Mouse (Mus musculus) ES-E14 (cell line): ENCODE measurements around the gene Ttc27. TPM values are rescaled to one million over a fixed set of nuclear protein-coding genes. Genes with fewer than 3 reads are reported as not detected.
A peak's percentile ranks its signal among the peaks of the same experiment; 100 is the strongest.

ENCODE experiments used
- DNase-seq: peaks from one replicate; pipeline ENCODE4 v3.0.0-alpha.2; 2013; ENCODE audit warnings: low read depth, low spot score
- H3K27ac ChIP-seq: 2 replicates; pipeline ENCODE4 v1.5.1; 2012; ENCODE audit warnings: low read depth, mild to moderate bottlenecking, low read length, moderate library complexity, mixed read lengths; ENCODE audit not compliant: poor library complexity, insufficient read depth, severe bottlenecking
- H3K36me3 ChIP-seq: 2 replicates; pipeline ENCODE4 v1.6.1; 2012; ENCODE audit warnings: mild to moderate bottlenecking, low read length, moderate library complexity, mixed read lengths; ENCODE audit not compliant: control insufficient read depth, poor library complexity, insufficient read depth, severe bottlenecking
- H3K4me1 ChIP-seq, 2 experiments: fragments of 150-350 bp in 1 of 2; sonication (generic) in 1 of 2; 2 replicates each; pipeline ENCODE4 v1.6.1; 2012; ENCODE audit warnings: low read length in 2 of 2, mild to moderate bottlenecking in 1 of 2, mixed read lengths in 1 of 2; ENCODE audit not compliant: control insufficient read depth in 2 of 2, insufficient read depth in 2 of 2, poor library complexity in 1 of 2
- H3K4me3 ChIP-seq, 2 experiments: fragments of 150-350 bp in 1 of 2; sonication (generic) in 1 of 2; 2 replicates each; pipeline ENCODE4 v1.5.1; 2012; ENCODE audit warnings: low read length in 2 of 2, low read depth in 1 of 2, mild to moderate bottlenecking in 1 of 2, mixed read lengths in 1 of 2; ENCODE audit not compliant: insufficient read depth in 1 of 2, poor library complexity in 1 of 2, severe bottlenecking in 1 of 2
- H3K9ac ChIP-seq: 2 replicates; pipeline ENCODE4 v1.6.1; 2012; ENCODE audit warnings: low read depth, mild to moderate bottlenecking, low read length, mixed read lengths; ENCODE audit not compliant: poor library complexity, insufficient read depth, severe bottlenecking
- H3K9me3 ChIP-seq: fragments of 150-350 bp; sonication (generic); 2 replicates; pipeline ENCODE4 v1.6.1; 2012; ENCODE audit warnings: low read depth, mild to moderate bottlenecking, low read length; ENCODE audit not compliant: control insufficient read depth, insufficient read depth
- CHD2 ChIP-seq: IDR thresholded peaks from 2 replicates; pipeline ENCODE4 v1.6.1; 2014; ENCODE audit warnings: mild to moderate bottlenecking, low read depth, low read length, inconsistent platforms
- HCFC1 ChIP-seq: IDR thresholded peaks from 2 replicates; pipeline ENCODE4 v1.6.1; 2012; ENCODE audit warnings: low read length, inconsistent platforms, borderline replicate concordance; ENCODE audit not compliant: insufficient read depth
- MAFK ChIP-seq: IDR thresholded peaks from 2 replicates; pipeline ENCODE4 v1.6.1; 2014; ENCODE audit warnings: mild to moderate bottlenecking, low read depth, low read length, inconsistent platforms; ENCODE audit not compliant: insufficient read depth
- ZC3H11A ChIP-seq: IDR thresholded peaks from 2 replicates; pipeline ENCODE4 v1.6.1; 2012; ENCODE audit warnings: low read depth, mild to moderate bottlenecking, inconsistent platforms, low read length, borderline replicate concordance
- ZNF384 ChIP-seq: IDR thresholded peaks from 2 replicates; pipeline ENCODE4 v1.6.1; 2012; ENCODE audit warnings: low read depth, low read length, inconsistent platforms
- in situ Hi-C, 2 experiments: fragments of 600-800 bp; cut with MboI; formaldehyde crosslinking; loops; one replicate each; pipeline ENCODE4 v1.15.1; 2025; ENCODE audit warnings: low sequenced_read_pairs in 2 of 2, inconsistent platforms in 1 of 2; ENCODE audit not compliant: unreplicated experiment in 2 of 2
- total RNA-seq: library from RNA; depleted of rRNA; stranded (reverse); fragments of 300-350 nt; gene quantifications from 2 replicates; pipeline ENCODE4 v1.2.3, GENCODE M21; 2012; rRNA removed

The Ttc27 gene
- total RNA-seq: 50.3 and 52.3 TPM in 2 replicates

DNA sequence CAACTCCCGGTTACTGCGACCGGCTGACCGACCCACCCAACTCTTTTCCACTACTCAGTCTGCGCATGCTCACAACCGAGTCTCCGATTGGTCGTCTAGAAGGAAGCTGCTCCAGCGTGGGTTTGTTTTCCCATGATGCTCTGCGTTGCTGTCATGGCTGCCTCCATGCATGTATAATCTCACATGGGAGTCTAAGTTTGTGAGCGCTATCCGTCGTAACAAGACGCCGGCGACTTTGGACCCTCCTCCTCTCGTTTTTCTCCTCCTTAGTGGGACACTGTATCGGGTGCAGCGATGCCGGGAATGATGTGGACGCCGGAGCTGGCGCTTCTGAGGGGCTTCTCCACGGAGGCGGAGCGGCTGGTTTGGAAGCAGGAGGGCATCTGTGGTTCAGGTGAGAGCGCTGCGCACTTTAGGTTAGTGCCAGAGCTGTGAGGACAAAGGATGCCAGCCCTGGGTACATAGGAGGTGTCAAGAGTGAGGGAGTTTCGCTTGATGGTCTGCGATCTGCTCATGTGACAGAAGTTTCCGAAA is at the start of gene Ttc27:
Ttc27 (plus strand) TSS at position 115 of the 534 bp plus-strand sequence.
- Histone ChIP-seq H3K9me3 (no peaks in the 10 kb centered on the region), H3K36me3 (peaks cover 3% of the 10 kb centered on the region), H3K4me1 (no peaks in the 10 kb centered on the region), H3K9ac (peak within 1 kb of the TSS; percentile 78), H3K4me3 (peak within 1 kb of the TSS; percentile 80 to 97), H3K27ac (peak within 1 kb of the TSS; percentile 37; the same call in 1 of the 2 replicates)
- DNase-seq: peak; percentile 99
- no peak for TF ChIP-seq ZC3H11A
- peak; percentile 75 for TF ChIP-seq HCFC1
- in situ Hi-C loops: no loop called here

DNA sequence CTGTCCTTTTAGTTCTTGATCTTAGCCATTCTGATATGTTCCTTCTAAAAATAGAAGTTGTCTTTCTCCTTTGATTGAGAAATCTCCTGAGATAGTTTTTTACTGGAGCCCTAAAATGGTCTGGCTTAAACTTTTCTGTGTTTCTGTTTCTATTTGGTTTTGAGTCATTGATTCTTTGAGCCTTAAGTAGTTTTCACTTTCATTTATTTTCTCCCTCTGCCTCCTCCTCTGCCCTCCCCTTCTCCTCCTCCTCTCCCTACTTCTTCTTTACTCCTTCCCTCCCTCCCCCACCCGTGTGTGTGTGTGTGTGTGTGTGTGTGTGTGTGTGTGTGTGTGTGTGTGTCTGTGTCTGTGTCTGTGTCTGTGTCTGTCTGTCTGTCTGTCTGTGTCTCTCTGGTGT is 49.5 kb upstream of the Ttc27 start:
- no peak overlapping the region for H3K4me3 ChIP-seq
- H3K36me3 ChIP-seq: peaks cover 6% of the 10 kb centered on the region
- DNase-seq: no peak
- no peaks in the 10 kb centered on the region for H3K4me1 ChIP-seq
- TF ChIP-seq ZNF384 (no peak), CHD2 (no peak), HCFC1 (no peak), ZC3H11A (no peak), MAFK (no peak)
- H3K9ac ChIP-seq: no peak overlapping the region
- H3K9me3 ChIP-seq: no peaks in the 10 kb centered on the region
- H3K27ac ChIP-seq: no peak overlapping the region
- in situ Hi-C loops: no loop called here

DNA sequence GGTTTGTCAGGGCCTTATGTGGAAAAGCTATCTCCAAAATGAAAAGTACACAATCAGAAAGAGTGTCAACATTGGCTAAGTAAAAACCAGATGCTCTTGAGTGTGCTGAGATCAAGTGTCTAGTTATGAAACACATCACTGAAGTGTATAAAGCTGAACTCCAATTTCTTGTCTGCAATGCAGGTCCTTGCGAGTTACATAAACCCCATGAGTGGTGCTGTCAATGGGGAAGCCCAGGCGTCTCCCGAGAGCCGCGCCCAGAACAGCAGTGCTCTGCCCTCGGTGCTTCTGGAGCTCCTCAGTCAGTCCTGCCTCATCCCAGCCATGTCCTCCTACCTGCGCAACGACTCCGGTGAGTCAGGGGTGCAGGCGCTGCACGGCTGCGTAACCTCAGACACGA is 47.5 kb upstream of the Ttc27 start:
- in situ Hi-C loops: no loop called here
- H3K36me3 ChIP-seq: peaks cover 6% of the 10 kb centered on the region
- H3K9me3 ChIP-seq: no peaks in the 10 kb centered on the region
- H3K4me1 ChIP-seq: no peaks in the 10 kb centered on the region
- no peak overlapping the region for H3K27ac ChIP-seq
- DNase-seq: no peak
- H3K4me3 ChIP-seq: no peak overlapping the region
- no peak for TF ChIP-seq ZNF384
- no peak for TF ChIP-seq HCFC1
- no peak for TF ChIP-seq CHD2
- TF ChIP-seq MAFK: no peak
- no peak for TF ChIP-seq ZC3H11A
- H3K9ac ChIP-seq: no peak overlapping the region

DNA sequence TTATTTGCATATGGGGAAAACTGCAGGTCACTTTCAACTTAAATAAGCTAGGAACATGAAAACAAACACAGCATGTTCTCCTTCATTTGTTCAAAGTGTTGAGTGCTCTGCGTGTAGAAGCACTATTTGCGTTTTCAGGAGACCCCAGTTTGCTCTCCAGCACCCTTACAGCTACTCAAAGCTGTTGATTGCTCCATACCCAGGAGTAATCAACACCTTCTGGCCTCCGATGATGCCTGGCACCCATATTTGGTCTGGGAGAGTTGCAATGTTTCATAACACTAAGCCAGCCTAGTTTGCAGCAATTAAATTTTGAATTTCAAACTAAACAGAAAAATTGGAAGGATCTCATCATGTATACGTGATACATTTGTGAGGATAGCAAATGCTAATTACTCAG is 45.1 kb upstream of the Ttc27 start:
- DNase-seq: no peak
- in situ Hi-C loops: no loop called here
- TF ChIP-seq ZC3H11A (no peak), MAFK (no peak), ZNF384 (no peak), CHD2 (no peak), HCFC1 (no peak)

DNA sequence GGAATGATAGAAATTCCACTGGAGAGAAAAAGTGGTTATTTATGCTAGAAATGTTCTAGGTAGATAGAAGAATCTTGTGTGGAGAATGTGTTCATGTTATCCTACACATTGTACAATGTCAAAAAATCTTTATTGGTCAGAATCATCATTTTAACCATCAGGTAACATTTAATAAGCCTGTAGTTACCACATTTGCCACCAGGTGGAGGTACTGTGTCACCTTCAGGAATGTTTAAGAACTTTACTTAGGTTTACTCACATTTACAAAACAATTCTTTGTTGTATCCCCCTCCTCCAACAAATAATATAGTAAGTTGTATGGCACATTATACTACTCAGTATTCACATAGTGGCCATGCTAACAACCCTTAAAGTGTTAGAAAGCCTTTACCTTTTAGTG is 44.3 kb upstream of the Ttc27 start:
- Histone ChIP-seq H3K27ac (no peak overlapping the region), H3K4me1 (no peaks in the 10 kb centered on the region), H3K9ac (no peak overlapping the region), H3K36me3 (peaks cover 10% of the 10 kb centered on the region), H3K9me3 (no peaks in the 10 kb centered on the region), H3K4me3 (no peak overlapping the region)
- no peak for TF ChIP-seq ZC3H11A
- no peak for TF ChIP-seq ZNF384
- TF ChIP-seq CHD2: no peak
- TF ChIP-seq HCFC1: no peak
- no peak for TF ChIP-seq MAFK
- in situ Hi-C loops: no loop called here
- DNase-seq: peak; percentile 40

More for the DNA sequence above, 45.1 kb upstream of the Ttc27 start:
- Histone ChIP-seq H3K9ac (no peak overlapping the region), H3K9me3 (no peaks in the 10 kb centered on the region), H3K4me3 (no peak overlapping the region), H3K36me3 (peaks cover 8% of the 10 kb centered on the region), H3K4me1 (no peaks in the 10 kb centered on the region), H3K27ac (no peak overlapping the region)
